Mouse (Mus musculus): Measurements from ENCODE around the gene Fam69a. TPM values are rescaled to one million over a fixed set of nuclear protein-coding genes. Genes with fewer than 3 reads are reported as not detected.

Gene Fam69a
- 34.4 and 36.8 TPM in 2 replicates for total RNA-seq (2015; ENCODE audit: low replicate concordance)
- total RNA-seq (2017; ENCODE audit: low replicate concordance) = 10.4 and 26.4 TPM in 2 replicates

DNA sequence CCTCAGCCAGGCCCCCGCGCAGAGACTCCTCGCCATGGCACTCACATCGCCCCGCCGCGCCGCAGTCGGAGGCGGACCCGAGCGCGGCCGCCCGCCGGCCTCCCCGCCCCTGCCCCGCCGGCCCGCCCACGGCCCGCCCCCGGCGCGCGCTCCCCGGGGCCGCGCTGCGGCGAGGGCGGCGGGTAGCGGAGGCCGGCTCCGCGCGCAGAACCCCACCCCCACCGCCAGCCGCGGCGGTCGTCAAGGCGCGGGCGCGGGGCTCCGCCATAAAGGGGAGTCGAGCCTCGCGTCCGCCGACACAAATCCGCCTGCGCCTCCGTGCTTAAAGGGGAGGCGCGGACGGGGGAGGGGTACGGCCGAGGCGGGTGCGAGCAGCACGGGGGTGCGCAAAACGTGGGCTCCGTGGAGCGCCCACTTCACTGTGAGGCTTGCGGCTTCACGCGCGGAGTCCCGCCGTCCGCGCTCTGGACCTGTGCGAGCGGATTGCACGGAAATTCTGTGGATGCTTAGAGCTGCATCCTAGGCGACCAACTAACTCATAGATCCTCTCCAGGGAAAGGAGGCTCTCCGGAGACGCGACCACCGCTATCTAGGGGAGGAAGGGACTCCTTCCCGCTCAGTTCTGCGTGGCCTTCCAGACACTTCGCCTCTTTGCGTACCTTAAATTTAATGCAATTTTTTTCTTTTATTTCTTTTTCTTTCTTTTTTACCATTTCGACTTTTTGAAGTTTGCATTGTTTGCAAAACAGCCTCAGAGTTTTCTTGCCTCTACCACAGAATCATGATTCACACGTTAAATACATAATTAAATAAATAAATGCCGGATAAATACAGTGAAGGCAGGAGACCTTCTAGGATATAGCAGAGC, at the start of gene Fam69a:
TSS of gene Fam69a (minus strand) at position 119 of the 868 bp plus-strand sequence.
- ATAC-seq (replicated peaks; ENCODE audit: low FRiP score, poor library complexity, severe bottlenecking) = peak; percentile 69

DNA sequence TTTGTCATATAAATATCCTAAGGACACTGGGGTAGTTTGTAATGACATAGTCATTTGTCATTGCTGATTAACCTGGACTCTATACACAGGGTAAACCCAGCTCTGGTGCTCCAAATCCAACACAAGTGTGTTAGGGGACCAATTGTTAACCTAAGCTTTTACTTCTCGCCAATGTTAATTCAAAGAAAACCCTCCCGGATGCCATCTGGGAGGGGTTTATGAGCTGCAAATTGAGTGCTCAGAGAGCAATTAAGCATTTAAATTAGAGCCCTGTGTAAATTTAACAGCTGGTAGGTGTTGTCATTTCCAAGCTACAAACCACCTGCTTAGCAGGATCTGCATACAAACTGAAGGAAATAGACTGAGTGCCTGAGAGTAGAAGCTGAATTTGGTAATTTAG, 48.6 kb upstream of the Fam69a start:
- no peak for ATAC-seq (replicated peaks; ENCODE audit: low FRiP score, poor library complexity, severe bottlenecking)

DNA sequence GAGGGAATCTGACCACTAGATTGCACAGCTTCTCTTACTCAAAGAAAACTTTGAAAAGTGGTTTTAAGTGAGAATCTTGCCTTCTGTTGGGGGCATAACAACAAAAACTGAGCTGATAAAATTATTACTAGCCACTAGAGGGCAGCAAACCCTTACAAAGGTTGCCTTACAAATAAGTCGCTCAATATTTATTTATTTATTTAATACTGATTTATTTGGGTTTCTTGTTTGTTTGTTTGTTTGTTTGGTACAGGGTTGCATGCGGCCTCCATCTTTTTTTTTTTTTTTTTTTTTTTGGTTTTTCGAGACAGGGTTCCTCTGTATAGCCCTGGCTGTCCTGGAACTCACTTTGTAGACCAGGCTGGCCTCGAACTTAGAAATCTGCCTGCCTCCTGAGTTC, 47.3 kb upstream of the Fam69a start:
- ATAC-seq (replicated peaks; ENCODE audit: low FRiP score, poor library complexity, severe bottlenecking) = no peak

DNA sequence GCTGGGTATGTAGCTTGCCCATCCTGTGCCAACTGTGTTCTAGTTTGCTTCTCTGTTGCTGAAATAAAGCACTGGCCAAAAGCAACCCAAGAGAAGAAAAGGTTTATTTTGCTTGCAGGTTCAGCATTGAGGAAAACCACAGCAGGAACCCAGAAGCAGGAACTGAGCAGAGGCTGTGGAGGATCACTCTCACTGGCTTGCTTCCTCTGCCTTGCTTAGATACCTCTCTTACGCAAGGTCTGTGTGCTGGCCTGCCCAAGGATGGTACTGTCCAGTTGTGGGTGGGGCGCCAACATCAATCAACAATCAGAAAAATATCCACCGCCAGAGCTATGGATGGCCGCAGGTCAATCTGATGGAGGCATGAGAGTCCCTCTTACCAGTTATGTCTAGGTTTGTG, 44.4 kb upstream of the Fam69a start:
- no peak for ATAC-seq (replicated peaks; ENCODE audit: low FRiP score, poor library complexity, severe bottlenecking)

DNA sequence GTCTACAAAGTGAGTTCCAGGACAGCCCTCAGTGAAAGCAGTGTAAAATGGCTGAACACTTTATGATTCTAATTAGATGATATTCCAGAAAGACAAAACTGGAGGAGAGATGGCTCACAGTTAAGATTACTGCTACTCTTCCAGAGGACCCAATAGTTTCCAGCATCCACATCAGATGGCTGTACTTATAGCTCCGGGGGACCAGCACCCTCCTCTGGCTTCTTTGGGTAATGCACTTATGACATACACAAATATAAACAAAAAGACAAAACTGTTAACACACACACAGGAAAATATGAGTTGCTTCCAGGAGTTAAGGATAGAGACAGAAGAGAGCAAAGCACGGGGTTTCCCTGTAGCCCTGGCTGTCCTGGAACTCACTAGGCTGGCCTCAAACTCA, 43.1 kb upstream of the Fam69a start:
- ATAC-seq (replicated peaks; ENCODE audit: low FRiP score, poor library complexity, severe bottlenecking) = peak; percentile 51

DNA sequence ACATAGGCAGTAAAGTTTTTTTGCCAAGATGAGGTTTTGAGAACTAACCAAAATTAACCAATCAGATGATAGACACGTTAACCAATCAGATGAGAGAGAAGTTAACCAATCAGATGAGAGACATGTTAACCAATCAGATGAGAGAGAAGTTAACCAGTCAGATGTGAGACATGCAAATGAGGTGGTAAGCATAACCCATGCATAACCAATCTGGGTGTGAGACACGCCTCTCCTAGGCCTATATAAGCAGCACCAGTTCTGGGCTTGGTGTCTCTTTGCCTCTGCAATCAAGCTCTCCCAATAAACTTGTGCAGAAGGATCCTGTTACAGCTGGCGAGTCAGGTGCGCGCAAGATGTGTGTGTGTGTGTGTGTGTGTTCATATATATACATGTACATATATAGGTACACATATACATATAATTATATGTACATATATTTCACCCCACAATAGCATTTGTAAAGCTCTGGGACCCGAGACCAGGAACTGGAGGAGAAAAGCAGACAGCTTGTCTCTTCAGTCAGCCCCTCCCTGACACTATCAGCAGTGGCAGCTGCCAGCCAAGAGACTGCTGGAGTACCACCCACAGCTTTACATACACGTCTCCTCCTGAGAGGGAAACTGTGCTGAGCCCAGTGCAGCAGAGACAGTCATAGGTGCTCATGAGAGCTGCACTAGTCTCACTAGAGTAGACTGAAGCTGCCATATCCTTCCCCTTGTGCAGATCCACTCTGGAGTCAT, 42.1 kb upstream of the Fam69a start:
- ATAC-seq (replicated peaks; ENCODE audit: low FRiP score, poor library complexity, severe bottlenecking) = peak; percentile 98

DNA sequence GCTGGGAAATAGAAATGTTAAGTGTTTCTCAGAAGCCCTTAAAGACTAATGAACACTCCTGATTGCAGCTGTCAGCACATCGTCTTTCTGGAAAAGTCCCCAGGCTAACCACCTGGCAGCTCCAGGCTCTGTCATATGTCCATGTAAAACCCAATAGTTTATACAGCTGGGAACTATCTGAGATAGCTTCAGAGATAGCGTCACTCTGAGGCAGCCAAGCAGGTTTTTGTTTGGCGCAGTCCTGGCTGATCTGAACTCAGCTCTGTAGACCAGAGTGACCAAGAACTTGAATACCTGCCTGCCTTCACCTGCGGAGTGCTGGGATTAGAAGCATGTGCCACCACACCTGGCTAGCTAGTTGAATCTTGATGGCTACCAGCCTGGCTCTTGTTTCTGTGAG, 41.3 kb upstream of the Fam69a start:
- no peak for ATAC-seq (replicated peaks; ENCODE audit: low FRiP score, poor library complexity, severe bottlenecking)

DNA sequence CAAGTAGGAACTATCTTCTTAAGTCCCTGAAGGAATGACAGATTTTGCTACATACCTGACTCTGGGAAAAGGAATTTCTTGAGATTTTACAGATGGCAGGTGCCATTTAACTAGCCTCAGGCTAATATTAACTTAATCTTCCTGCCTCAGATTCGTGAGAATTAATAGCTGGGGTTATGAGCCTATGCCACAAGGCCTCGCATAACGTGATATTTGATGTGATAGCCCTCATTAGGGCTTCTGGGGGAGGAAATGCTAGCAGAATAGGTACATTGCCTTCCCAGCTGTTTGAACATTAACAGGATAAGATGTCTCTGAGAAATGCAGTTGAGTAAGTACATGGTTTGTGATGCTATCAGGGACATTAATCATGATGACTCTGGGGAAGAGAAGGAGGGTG, 34.5 kb upstream of the Fam69a start:
- no peak for ATAC-seq (replicated peaks; ENCODE audit: low FRiP score, poor library complexity, severe bottlenecking)

DNA sequence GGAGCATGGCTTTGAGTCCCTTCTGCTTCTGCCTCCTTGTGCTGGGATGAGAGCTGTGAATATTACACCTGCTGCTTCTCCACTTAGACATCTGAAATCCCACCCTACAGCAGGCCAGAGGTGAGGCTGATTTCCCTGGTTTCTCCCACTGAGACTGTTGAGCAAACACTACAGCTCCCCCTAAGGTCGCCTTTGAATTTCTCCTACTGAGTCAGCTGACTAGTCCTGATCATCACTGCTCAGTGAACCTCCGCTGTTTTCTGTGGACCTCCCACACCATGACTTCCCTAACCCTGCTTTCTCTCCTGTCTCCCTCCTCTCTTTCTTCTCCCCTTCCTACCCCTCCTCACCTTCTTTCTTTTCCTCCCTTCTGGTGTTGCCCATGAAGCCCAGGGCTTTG, 32.5 kb upstream of the Fam69a start:
- no peak for ATAC-seq (replicated peaks; ENCODE audit: low FRiP score, poor library complexity, severe bottlenecking)

DNA sequence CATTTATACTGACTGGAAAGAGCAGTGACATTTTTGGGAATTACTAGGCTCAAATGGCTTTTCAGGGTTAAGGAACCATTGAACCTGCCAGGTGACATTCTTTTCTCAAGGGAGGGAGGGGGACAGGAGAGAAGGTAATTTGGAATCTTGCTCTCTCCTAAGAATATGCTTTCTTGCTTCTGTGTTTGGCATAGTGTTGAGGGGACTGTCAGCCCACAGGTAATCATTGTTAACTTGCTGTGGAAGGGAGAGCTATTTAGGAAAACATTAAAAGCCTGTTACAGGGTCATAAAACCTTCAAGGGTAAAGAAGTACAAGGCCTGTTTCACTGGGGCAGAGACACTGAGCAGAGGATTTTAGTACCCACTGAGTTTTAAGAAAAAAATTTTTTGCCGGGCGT, 30.3 kb upstream of the Fam69a start:
- no peak for ATAC-seq (replicated peaks; ENCODE audit: low FRiP score, poor library complexity, severe bottlenecking)

DNA sequence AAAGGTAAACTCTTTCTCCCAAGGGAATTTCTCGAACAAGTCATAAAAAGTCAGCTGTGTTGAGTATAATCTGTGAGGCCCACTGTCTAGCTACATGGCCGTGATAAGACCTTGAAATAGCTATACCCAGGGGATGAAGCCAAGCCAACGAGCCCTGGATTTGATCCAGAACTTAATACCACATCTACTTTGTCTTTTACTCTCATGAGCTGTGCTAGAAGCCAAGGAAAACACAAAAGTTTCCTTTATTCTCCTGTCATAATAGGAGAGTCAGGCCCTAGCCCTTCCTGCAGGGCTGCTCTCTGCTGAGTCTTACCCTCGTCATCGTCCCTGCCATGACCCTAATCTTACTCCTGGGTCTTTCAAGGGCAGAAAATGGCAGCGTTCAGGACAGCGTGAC, 28.5 kb upstream of the Fam69a start:
- ATAC-seq (replicated peaks; ENCODE audit: low FRiP score, poor library complexity, severe bottlenecking) = no peak

DNA sequence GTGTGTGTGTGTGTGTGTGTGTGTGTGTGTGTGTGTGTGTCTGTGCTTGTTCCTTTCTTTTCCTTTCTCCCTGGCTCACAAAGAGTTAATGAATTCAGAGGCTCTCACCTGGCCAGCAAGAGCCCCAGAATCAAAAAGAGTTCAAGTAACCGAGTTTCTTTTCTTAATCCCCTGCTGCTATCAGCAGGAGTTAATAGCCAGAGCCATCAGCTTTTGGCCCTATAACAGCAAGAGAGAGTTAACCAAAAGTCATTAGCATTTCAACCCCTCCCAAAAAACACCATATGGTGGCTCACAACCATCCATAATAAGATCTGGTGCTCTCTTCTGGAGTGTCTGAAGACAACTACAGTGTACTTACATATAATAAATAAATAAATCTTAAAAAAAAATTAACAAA, 27.3 kb upstream of the Fam69a start:
- no peak for ATAC-seq (replicated peaks; ENCODE audit: low FRiP score, poor library complexity, severe bottlenecking)

DNA sequence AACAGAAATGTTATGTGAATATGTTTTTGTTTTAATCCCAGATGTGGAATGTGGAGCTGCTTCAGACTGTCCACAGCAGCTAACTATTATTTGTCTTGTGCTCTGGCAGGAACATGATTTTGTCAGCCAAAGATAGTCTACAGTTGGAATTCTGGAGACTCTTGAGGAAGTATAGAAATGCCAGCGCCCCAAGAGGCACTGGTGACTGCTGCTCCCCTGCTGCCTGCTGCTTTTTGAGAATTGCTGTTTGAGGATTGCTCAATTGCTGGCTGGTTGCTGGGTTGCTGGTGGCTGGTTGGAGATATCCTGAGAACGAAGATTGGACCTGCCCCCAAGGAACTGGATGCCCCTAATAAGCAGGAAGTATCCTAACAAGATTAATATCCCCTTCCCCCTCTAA, 22.8 kb upstream of the Fam69a start:
- ATAC-seq (replicated peaks; ENCODE audit: low FRiP score, poor library complexity, severe bottlenecking) = no peak

DNA sequence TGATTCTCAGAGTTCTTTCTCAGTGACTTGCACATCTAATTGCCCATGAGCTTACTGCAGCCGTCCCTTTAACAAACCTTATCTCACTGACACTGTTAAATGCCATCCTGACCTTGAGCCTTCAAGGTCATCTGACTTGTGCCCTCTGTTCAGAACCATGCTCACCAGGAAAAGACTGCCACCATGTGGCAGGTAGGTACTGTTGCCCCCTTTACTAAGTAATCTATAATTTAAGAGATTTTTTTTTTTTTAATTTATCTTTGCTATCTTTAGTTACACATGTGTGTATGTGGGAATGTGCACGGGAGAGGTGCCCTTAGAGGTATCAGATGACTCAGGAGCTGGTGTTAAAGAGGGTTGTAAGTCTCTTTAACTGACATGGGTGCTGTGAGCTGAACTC, 18.2 kb upstream of the Fam69a start:
- ATAC-seq (replicated peaks; ENCODE audit: low FRiP score, poor library complexity, severe bottlenecking) = peak; percentile 58; the same call in 1 of the 2 replicates

DNA sequence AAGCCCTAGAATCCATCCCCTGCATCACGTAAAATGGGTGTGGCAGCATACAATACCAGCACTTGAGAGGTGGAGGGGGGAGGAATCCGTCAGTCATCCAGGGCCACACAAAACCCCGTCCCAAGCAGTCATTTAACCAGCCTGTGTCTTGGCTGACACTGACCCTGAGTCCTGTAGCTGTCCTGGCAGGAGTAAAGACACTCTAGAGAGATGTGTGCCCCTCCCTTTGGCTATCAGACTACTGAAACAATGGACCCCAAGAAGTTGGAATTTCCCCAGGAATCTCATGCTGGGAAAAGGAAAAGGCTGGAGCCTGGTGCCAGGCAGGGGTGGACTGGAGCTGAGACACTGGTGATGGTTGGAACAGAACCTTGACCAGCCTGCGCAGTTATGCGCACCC, 15.8 kb upstream of the Fam69a start:
- ATAC-seq (replicated peaks; ENCODE audit: low FRiP score, poor library complexity, severe bottlenecking) = no peak

DNA sequence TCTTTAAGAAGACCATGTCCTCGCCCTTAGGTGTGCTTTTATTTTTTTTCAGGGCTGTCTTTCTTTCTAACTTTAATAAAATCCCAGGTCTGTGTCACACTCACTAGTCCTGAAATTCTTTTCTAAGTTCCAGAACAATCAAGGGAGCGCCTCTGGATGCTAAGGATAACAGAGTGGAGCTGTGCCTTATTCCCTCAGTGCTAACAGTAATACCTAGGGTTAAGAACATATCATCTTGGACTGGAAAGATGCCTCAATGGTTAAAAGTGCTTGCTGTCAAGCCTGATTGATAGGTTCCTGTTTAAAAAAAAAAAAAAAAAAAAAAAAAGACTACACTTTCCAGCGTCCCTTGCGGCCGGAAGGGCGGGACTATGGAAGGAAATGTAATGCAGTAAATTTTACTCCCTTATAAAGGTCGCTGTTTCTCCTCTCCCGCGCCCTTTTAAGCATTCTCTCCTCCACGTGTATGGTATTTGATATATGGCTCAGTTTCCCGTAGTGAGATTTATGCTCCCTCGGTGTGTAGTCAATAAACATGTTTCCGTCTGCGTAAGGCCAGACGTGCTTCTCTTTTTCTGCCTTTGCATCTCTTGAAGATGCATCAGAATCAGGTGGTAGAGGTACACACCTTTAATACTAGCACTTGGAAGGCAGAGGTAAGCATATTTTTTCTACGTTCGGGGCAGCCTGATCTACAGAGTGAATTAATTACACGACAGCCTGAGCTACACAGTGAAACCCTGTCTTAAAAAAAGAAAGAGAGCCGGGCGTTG, 14.1 kb upstream of the Fam69a start:
- peak; percentile 75 for ATAC-seq (replicated peaks; ENCODE audit: low FRiP score, poor library complexity, severe bottlenecking)

DNA sequence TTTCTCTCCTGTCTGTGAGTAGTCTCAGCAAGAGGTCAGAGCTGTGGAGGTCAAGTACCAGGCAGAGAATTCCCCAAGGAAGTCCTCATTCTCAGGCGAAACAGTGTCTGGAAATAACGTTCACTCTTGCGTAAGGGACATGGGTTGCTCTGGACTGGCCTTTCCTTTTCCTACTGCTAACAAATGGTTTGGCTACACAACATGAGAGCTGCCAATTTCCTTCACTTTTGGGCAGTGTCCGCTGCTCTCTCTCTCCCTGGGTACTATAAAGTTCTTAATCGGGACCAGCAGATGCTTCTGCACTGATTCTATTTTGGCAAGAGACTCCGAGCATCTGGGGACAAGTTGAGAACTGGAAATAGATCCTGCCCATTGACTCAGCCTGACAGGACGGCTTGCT, 10.8 kb upstream of the Fam69a start:
- ATAC-seq (replicated peaks; ENCODE audit: low FRiP score, poor library complexity, severe bottlenecking) = no peak

DNA sequence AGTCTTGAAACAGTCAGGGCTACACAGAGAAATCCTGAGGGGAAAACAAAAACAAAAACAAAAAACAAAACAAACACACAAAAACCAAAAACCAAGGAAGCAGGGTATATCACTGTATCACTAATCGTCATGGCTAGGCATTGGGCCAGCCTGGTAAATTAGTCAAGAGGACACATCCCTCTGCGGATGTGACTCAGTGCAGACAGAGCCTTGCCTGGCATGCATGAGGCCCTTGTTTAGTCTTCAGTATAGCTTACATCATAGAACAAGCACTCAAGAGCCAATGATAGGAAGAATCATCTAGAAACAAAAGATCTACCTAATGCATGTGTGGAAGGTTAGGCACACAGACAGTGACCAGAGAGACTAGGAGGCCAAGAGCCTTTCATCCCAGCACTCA, 9.1 kb upstream of the Fam69a start:
- no peak for ATAC-seq (replicated peaks; ENCODE audit: low FRiP score, poor library complexity, severe bottlenecking)

DNA sequence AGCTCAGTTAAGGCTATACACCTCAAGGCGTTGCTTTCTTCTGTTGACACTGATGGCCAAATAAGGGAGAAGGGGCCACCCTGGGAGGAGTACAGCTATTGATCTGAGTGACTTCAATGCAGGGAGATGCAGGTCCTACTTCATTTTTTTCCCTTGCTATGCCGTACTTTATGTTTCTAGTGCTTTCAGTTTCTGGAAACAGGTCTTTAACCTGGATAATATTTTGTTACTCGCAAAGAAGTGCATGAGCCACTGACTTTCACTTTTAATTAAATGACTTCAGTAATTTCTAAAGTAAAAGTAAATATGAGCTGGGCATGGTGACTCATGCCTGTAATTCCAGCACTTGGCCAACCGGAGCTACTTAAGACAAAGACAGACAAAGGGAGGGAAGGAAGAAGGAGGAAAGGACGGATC, 958 bp upstream of the Fam69a start:
- peak; percentile 65 for ATAC-seq (replicated peaks; ENCODE audit: low FRiP score, poor library complexity, severe bottlenecking)

DNA sequence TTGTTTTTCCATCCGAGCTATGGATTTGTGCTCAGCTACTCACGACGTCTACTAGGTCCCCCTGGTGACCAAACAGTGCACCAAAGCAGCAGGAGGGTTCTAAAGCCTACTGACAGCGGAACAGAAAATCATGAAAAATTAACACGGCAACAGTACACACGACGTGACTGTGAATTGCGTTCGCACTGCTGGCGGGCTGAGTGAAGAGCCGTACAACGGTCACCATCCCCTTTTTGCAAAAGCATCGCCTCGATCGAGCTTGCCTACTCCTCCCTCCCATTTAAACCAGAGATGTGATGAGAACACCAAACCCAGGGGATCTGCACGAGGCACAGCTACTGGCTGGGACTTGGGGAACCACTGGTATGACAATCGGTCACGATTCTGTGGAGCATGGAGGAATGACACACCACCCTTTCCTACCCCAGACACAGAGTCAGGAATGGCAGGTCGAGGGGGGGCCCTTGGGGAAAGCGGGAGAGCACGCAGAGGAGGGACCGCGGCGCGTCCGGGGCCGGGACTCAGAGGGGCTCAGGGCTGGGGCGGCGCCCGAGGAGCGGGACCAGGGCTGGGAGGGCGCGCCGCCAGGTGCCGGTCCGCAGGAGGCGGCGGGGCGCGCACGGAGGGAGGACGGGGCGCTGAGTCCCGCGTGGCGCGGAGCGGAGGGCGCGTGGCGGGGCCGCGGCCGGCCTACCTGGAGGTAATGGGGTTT, 474 bp downstream of the Fam69a start:
- peak; percentile 67 for ATAC-seq (replicated peaks; ENCODE audit: low FRiP score, poor library complexity, severe bottlenecking)
